Mouse (Mus musculus): ENCODE data around the gene Gm1113.

Gene Gm1113

GRCm38 (mm10) chr9:35518169-35518568, at the start of gene Gm1113:
TSS of gene Gm1113 (minus strand) at chr9:35518269.
- no peak for DNase-seq (ENCODE audit: low read depth in 1 of 2, low spot score in 2 of 2)

- no peak for DNase-seq (ENCODE audit: low read depth in 1 of 2, low spot score in 2 of 2)
These were observed 46.6 kb upstream of the Gm1113 start for GRCm38 (mm10) chr9:35564536-35565240.

DNA sequence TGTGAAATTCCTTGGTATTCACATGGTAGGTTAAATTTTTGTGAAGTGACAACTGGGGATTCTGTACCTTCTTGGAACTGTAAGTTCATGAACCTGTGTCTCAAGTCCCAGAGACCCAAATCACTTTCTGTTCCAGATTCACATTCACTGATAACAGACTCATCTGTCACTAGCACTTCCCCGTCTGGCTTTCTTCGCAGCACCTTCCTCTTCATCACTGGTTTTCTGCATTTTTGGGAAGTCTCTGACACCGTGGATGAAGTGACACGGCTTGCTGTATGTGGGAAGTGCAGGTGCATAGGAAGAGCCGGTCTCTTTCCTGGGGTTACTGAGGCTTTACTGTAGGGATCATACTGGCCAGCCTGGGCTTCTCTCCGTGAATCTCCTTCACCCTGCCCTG, 43.5 kb upstream of the Gm1113 start:
- no peak for DNase-seq (ENCODE audit: low read depth in 1 of 2, low spot score in 2 of 2)

- DNase-seq (ENCODE audit: low read depth in 1 of 2, low spot score in 2 of 2) = no peak
These were observed 43.0 kb upstream of the Gm1113 start for GRCm38 (mm10) chr9:35561076-35561475.

- peak; percentile 23 to 34 for DNase-seq (ENCODE audit: low read depth in 1 of 2, low spot score in 2 of 2)
These were observed 41.2 kb upstream of the Gm1113 start for GRCm38 (mm10) chr9:35559009-35559890.

GRCm38 (mm10) chr9:35558257-35559008, 40.4 kb upstream of the Gm1113 start, which contains the start of the genes Ddx25 and Pus3:
TSS of gene Ddx25 (minus strand) at chr9:35558528.
TSS of gene Pus3 (plus strand) at chr9:35558595.
- DNase-seq (ENCODE audit: low read depth in 1 of 2, low spot score in 2 of 2) = no peak

DNA sequence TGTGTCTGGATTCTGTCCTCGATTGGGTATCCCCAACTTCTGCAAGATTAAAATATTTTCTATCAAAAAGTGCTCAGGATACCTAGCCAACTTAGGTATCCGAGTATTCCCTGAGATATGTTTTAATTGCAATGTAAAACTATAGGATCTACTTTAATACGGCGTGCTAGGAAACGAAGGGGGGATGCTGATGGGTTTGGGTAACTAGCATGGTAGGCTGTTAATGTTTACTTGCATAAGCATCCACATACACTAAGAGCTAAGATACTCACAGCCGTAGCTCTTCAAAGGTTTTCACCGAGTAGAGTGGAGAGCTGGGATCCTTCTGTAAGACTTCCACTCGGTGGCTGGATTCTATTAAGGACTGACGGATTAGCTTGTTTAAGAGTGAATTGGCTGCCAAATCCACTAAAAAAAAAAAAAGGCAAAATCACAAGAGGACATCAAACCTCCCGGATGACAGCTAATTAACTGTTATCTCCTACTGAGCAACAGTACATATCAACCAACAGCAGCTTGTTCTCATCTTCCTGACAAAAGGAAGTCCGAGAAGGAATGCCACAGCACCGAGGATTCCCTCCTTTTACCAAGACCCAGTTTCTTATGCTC, 38.5 kb upstream of the Gm1113 start:
- DNase-seq (ENCODE audit: low read depth in 1 of 2, low spot score in 2 of 2) = no peak

GRCm38 (mm10) chr9:35548455-35548854, 30.4 kb upstream of the Gm1113 start:
- no peak for DNase-seq (ENCODE audit: low read depth in 1 of 2, low spot score in 2 of 2)

DNA sequence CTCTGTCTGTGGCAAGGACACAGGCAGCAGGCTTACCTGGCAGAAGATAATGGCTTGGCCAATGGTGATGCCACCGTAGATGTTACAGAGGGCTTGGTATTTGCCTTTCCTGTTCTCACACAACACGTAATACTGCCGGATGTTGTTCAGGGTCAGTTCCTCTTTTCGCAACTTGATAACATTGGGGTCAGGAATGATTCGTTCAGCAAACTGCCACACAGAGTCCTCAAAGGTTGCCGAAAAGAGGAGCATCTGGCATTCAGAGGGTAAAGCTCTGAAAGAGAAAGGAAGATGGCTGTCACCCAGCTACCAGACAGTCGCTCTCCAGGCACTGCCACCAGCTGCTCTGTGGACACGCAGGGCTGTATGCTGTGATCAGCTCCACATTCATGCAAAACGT, 28.7 kb upstream of the Gm1113 start:
- DNase-seq (ENCODE audit: low read depth in 1 of 2, low spot score in 2 of 2) = no peak

DNA sequence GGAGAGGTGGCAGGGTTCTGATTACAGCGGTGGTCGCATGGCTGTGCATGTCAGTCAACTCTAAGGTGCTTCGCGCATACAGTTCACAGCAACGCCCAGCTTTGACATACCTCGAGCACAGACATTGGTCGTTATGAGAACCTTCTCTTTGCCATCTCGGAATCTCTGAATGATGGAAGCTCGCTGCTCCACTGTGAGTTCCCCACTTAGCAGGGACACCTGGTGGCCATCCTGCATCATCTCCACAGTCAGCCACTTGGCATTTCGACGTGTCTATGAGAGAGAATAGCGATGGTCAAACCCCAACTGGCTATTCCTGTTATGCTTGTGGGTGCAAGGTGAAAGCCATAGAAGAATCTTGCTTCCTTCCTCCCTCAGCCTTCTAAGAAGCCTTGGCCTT, 27.6 kb upstream of the Gm1113 start:
- DNase-seq (ENCODE audit: low read depth in 1 of 2, low spot score in 2 of 2) = no peak

DNA sequence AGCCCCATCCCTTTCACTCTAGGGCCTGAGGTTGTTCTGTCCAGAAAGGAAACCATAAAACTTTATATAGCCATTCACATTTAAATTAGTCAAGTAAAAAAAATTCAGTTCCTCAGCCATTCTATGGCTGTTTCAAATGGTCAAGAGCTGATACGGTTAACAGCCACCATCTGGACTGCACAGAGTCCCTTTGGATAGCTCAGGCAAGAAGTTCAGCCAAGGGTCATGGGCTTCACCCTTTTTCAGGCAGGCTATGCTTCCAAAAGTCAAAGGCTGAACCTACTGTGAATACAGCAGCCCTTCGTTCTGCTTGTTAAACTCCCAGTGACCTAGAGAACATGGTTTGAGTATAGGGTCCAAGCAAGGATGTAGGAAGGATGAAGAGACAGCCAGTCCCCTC, 26.6 kb upstream of the Gm1113 start:
- no peak for DNase-seq (ENCODE audit: low read depth in 1 of 2, low spot score in 2 of 2)

GRCm38 (mm10) chr9:35543099-35543860, 25.2 kb upstream of the Gm1113 start:
- DNase-seq (ENCODE audit: low read depth in 1 of 2, low spot score in 2 of 2) = no peak

GRCm38 (mm10) chr9:35541941-35542340, 23.9 kb upstream of the Gm1113 start:
- no peak for DNase-seq (ENCODE audit: low read depth in 1 of 2, low spot score in 2 of 2)

GRCm38 (mm10) chr9:35541488-35541887, 23.4 kb upstream of the Gm1113 start:
- peak in 1 of 2 experiments; percentile 49 for DNase-seq (ENCODE audit: low read depth in 1 of 2, low spot score in 2 of 2)

DNA sequence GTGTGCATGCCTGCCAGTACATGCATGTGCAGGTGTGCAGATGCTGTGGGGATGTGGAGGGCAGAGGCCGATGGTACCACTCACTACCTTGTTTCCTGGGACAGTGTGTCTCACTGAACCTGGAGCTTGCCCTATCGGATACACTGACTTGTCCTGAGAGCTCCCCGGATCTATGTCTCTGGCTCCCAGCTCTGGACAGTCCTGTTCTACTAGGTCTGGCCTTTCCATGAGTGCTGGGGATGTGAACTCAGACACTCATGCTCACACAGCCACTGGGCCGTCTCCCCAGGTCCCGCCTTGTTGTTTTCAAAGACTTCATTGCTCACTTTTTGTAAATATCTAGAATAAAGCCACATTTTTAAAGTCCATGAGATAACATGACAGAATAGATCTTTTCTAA, 23.0 kb upstream of the Gm1113 start:
- no peak for DNase-seq (ENCODE audit: low read depth in 1 of 2, low spot score in 2 of 2)

DNA sequence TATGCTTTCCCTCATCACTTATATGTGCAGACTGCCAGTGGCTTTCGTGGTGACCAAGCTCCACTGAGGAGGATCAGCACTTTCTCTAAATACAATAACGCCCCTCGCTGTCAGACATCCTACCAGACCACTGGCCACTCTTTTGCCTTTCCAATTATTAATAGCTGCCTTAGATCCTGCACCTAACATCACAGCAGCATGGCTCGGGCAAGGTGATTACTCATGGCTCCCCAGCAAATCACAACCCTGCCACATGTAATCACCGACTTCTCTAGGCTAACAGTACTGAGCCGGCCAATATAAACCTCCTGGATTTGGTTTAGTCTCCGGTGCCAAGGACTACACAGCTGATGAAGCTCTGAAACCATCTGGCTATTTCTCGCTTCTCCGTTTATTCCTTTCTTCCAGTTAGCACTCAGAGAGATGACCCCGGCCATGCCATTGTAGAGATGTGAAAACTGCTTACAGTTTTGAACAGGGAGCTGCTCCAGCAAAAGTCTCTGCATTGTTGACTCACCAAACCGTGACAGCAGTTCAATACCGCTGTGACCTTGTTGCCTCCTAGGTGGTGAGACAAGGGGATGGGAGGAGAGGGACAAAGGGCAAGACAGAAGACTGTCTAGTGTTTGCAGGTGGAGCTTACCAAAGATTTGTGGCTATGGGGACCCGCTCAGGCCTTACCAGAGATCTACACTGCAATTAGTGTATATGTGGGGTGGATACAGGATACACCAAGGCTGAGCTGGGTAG, 21.1 kb upstream of the Gm1113 start:
- DNase-seq (ENCODE audit: low read depth in 1 of 2, low spot score in 2 of 2) = no peak

DNA sequence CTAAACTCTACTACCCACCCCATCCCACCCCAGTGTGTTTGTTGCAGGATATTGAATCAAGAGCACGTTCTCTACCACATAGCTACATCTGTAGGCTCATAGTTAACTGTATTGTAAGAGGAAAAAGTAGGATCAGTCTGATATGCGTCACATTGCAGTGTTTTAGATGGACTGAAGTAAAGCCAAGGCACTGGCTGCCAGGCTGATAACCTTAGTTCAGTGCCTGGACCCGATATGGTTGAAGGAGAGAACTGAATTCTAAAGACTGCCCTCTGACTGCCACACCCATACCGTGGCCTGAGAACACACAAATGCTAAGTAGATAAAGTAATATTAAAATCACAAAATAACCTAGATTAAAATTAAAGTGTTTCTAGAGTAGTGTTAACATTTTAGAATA, 17.8 kb upstream of the Gm1113 start:
- no peak for DNase-seq (ENCODE audit: low read depth in 1 of 2, low spot score in 2 of 2)

DNA sequence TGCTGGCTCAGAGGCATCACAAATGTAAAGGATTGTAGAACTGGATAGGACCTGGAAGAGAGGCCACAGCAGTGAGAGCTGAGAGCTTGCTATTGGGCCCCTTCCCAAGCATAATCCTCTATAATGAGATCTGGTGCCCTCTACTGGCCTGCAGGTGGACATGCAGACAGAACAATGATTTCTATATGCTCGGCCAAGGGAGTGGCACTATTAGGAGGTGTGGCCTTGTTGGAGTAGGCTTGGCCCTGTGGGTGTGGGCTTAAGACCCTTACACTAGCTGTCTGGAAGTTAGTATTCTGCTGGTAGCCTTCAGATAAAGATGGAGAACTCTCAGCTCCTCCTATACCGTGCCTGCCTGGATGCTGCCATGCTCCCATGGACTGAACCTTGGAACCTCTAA, 17.0 kb upstream of the Gm1113 start:
- no peak for DNase-seq (ENCODE audit: low read depth in 1 of 2, low spot score in 2 of 2)

GRCm38 (mm10) chr9:35533266-35533665, 15.2 kb upstream of the Gm1113 start:
- no peak for DNase-seq (ENCODE audit: low read depth in 1 of 2, low spot score in 2 of 2)

DNA sequence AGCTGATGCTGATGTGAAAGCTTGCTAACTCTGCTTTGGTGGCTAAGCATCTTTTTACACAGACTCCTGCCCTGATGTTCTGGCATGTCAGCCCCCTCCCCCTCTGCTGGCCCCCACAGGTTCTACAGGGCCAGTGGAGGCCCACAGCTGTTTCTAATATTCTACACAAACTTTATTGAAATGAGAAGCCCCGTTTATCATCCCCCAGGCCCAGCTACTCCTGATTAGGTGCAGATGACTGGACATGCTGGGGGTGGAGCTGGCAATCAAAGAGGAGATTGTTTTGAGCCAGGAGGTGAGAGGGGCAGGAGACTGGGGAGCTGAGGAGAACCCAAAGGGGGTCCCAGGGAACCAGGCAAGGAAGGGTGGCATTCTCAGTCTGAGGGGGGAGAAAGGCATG, 11.7 kb upstream of the Gm1113 start:
- no peak for DNase-seq (ENCODE audit: low read depth in 1 of 2, low spot score in 2 of 2)

Measured in monocyte, adult 2 months (primary cell).